Mouse (Mus musculus): ENCODE results near the gene Vcp. TPM values are rescaled to one million over a fixed set of nuclear protein-coding genes. Genes with fewer than 3 reads are reported as not detected.

Gene Vcp
- polyA plus RNA-seq, 1 experiment from 2014 or later, result 654 TPM

DNA sequence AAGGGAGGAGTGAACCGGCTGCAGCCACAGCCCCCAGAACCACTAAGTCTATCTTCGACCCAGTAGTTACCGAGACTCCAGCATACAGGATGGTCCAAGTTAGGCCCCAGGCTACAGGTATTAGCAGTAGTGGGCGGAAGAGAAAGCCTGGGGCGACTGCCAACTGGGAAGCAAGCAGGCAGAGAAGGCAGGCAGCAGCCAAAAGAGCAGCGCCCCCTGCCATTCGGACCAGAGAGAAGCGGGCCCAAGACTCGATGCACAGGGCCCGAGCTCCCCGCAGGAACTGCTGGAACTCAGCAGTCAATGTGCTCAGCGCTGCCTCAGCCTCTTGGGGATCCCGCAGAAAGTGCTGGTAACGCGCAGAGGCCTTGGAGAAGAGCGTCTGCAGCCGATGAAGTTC is 21.0 kb upstream of the Vcp start:
- Histone ChIP-seq H3K4me1 (ENCODE audit: control insufficient read depth, insufficient read depth, low read length) (peaks cover 5% of the 10 kb centered on the region; the same call in 1 of the 2 replicates), H3K4me2 (ENCODE audit: low read depth, severe bottlenecking) (no peak overlapping the region), H3K9ac (ENCODE audit: low read length) (no peak overlapping the region), H3K9me3 (ENCODE audit: control insufficient read depth, low read length) (no peaks in the 10 kb centered on the region), H3K27me3 (ENCODE audit: control insufficient read depth, insufficient read depth, low read length) (no peaks in the 10 kb centered on the region), H3K27ac (replicated peaks; ENCODE audit: low read depth, low read length) (no peak overlapping the region), H3K36me3 (ENCODE audit: control insufficient read depth, insufficient read depth, low read length) (peaks cover 19% of the 10 kb centered on the region), H3K4me3 (ENCODE audit: low read depth, low read length) (no peak overlapping the region)
- 77% methylated on average over 17 of the region's 17 CpGs for WGBS
- DNase-seq (ENCODE audit: low spot score) (no peak), ATAC-seq (ENCODE audit: insufficient number of reproducible peaks, low FRiP score, low TSS enrichment, low read depth) (no peak)

DNA sequence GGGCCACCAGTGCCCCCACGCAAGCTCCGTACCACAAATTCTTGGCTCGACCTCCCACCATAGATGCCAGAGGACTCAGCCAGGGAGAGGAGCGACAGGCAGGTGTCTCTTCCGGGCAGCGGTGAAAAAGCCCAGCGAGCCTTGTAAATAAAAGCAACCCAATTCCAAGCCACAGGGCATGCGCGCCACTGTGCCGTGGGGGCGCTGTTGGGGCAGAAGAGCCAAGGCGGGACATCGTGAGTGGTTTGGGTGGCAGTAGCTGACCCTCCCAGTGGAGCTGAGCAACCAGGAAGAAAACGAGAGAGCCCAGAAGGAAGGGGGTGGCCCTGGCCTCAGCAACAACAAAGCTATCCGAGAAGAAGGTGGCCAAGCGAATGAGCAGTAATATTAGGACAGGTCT is 20.6 kb upstream of the Vcp start:
- Histone ChIP-seq H3K27me3 (ENCODE audit: control insufficient read depth, insufficient read depth, low read length) (no peaks in the 10 kb centered on the region), H3K4me3 (ENCODE audit: low read depth, low read length) (no peak overlapping the region), H3K4me1 (ENCODE audit: control insufficient read depth, insufficient read depth, low read length) (peaks cover 5% of the 10 kb centered on the region; the same call in 1 of the 2 replicates), H3K9ac (ENCODE audit: low read length) (no peak overlapping the region), H3K27ac (replicated peaks; ENCODE audit: low read depth, low read length) (no peak overlapping the region), H3K4me2 (ENCODE audit: low read depth, severe bottlenecking) (no peak overlapping the region), H3K36me3 (ENCODE audit: control insufficient read depth, insufficient read depth, low read length) (peaks cover 19% of the 10 kb centered on the region), H3K9me3 (ENCODE audit: control insufficient read depth, low read length) (no peaks in the 10 kb centered on the region)
- DNase-seq (ENCODE audit: low spot score) (no peak), ATAC-seq (ENCODE audit: insufficient number of reproducible peaks, low FRiP score, low TSS enrichment, low read depth) (no peak)
- WGBS, result 91% methylated on average over 16 of the region's 16 CpGs

DNA sequence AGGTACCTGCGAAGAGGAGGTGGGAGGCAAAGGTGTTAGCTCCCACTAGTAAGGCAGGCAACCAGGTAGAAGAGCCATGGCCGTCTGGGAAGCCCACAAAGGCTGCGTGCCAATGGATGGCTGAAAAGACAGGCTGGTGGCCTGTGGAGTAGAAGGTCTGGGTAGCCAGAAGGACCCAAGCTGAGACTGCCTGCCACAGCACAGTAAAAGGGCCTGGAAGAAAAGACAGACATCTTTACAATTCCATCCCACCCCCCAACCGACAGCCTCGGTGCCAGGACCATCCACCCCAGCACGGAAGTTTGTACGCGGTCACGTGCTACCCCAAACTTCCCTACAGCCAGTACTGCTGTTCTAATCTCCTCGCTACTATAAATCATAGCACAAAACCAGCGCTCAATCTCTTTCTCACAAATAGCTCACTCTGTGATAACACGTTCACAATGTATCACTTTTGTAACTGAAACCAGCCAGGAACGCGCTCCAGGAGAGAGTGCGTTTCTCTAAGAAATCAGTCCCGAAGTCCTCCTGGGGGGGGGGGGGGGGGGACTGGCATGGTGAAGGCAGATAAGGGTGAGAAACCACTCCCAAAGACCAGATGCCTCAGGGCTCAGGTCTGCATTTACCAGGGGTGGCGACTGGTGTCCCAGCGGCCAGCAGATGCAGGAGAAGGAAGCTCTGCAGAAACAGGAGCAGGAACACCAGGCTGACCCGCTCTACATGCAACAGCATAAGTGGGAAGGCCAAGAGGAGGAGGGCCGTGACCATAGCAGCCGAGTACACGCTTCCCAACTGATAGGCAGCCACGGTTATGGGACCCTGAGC is 19.5 kb upstream of the Vcp start:
- H3K9ac ChIP-seq (ENCODE audit: low read length), result no peak overlapping the region
- no peak overlapping the region for H3K4me2 ChIP-seq (ENCODE audit: low read depth, severe bottlenecking)
- H3K36me3 ChIP-seq (ENCODE audit: control insufficient read depth, insufficient read depth, low read length), result peaks cover 19% of the 10 kb centered on the region
- DNase-seq (ENCODE audit: low spot score) (no peak), ATAC-seq (ENCODE audit: insufficient number of reproducible peaks, low FRiP score, low TSS enrichment, low read depth) (no peak)
- H3K9me3 ChIP-seq (ENCODE audit: control insufficient read depth, low read length), result no peaks in the 10 kb centered on the region
- 95% methylated on average over 23 of the region's 23 CpGs for WGBS
- H3K27me3 ChIP-seq (ENCODE audit: control insufficient read depth, insufficient read depth, low read length), result no peaks in the 10 kb centered on the region
- H3K27ac ChIP-seq (replicated peaks; ENCODE audit: low read depth, low read length), result no peak overlapping the region
- peaks cover 3% of the 10 kb centered on the region; the same call in 1 of the 2 replicates for H3K4me1 ChIP-seq (ENCODE audit: control insufficient read depth, insufficient read depth, low read length)
- H3K4me3 ChIP-seq (ENCODE audit: low read depth, low read length), result no peak overlapping the region

DNA sequence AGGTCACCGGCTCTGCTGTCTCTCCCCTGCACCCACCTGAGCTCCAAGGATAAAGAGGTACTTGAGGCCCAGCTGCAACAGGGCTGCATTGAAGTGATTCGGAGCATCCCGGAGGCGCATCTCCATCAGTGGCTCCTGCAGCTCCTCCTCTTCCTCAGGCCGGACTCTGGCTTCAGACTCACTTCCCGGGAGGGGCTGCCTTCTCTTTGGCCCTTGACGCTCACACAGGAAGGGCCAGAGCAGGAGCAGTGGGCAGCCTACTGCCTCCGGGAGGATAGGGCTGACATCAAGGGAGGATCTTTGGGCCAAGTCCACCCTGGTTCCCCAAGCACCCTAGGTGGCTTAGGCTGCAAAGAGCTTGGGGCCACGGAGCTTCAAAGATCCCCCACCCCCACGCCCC is 18.9 kb upstream of the Vcp start:
- H3K4me2 ChIP-seq (ENCODE audit: low read depth, severe bottlenecking), result no peak overlapping the region
- H3K4me1 ChIP-seq (ENCODE audit: control insufficient read depth, insufficient read depth, low read length), result no peaks in the 10 kb centered on the region
- H3K36me3 ChIP-seq (ENCODE audit: control insufficient read depth, insufficient read depth, low read length), result peaks cover 19% of the 10 kb centered on the region
- ATAC-seq (ENCODE audit: insufficient number of reproducible peaks, low FRiP score, low TSS enrichment, low read depth), result no peak
- H3K27ac ChIP-seq (replicated peaks; ENCODE audit: low read depth, low read length), result no peak overlapping the region
- WGBS, result 90% methylated on average over 10 of the region's 10 CpGs
- no peaks in the 10 kb centered on the region for H3K9me3 ChIP-seq (ENCODE audit: control insufficient read depth, low read length)
- no peaks in the 10 kb centered on the region for H3K27me3 ChIP-seq (ENCODE audit: control insufficient read depth, insufficient read depth, low read length)
- DNase-seq (ENCODE audit: low spot score), result no peak
- no peak overlapping the region for H3K9ac ChIP-seq (ENCODE audit: low read length)
- H3K4me3 ChIP-seq (ENCODE audit: low read depth, low read length), result no peak overlapping the region

DNA sequence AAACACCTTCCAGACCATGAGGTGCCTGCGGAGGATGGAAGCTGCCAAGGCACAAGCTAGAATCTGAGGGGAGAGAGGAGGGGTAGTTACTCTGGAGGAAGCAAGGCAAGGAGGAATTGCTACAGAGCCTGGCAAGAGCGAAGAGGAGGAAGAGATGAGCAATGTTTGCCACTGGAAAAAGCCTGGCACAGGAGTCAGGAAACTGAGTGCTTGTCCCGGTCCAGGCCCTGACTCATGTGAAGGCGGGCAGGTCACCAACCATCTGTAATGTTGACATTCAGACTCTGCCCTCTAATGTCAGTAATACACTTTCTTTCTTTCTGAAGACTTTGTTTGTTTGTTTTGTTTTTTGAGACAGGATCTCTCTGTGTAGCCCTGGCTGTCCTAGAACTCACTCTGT is 17.8 kb upstream of the Vcp start:
- Histone ChIP-seq H3K27ac (replicated peaks; ENCODE audit: low read depth, low read length) (no peak overlapping the region), H3K27me3 (ENCODE audit: control insufficient read depth, insufficient read depth, low read length) (no peaks in the 10 kb centered on the region), H3K4me3 (ENCODE audit: low read depth, low read length) (no peak overlapping the region), H3K4me2 (ENCODE audit: low read depth, severe bottlenecking) (no peak overlapping the region), H3K4me1 (ENCODE audit: control insufficient read depth, insufficient read depth, low read length) (no peaks in the 10 kb centered on the region), H3K36me3 (ENCODE audit: control insufficient read depth, insufficient read depth, low read length) (peaks cover 19% of the 10 kb centered on the region), H3K9me3 (ENCODE audit: control insufficient read depth, low read length) (no peaks in the 10 kb centered on the region), H3K9ac (ENCODE audit: low read length) (no peak overlapping the region)
- DNase-seq (ENCODE audit: low spot score) (no peak), ATAC-seq (ENCODE audit: insufficient number of reproducible peaks, low FRiP score, low TSS enrichment, low read depth) (no peak)
- WGBS, result 96% methylated on average over 4 of the region's 4 CpGs

- DNase-seq (ENCODE audit: low spot score), result no peak
- 96% methylated on average over 1 of the region's 1 CpGs for WGBS
Observed at GRCm38 (mm10) chr4:43012091-43012490, 11.8 kb upstream of the Vcp start.

GRCm38 (mm10) chr4:43010161-43011038 is 10.1 kb upstream of the Vcp start, which contains the start of gene Fancg:
Gene Fancg, minus strand, starts transcription at chr4:43010506.
- Histone ChIP-seq H3K27ac (replicated peaks; ENCODE audit: low read depth, low read length) (peak within 1 kb of the TSS; percentile 14; the same call in 1 of the 2 replicates), H3K36me3 (ENCODE audit: control insufficient read depth, insufficient read depth, low read length) (no peaks in the 10 kb centered on the region; the same call in 1 of the 2 replicates), H3K4me3 (ENCODE audit: low read depth, low read length) (peak within 1 kb of the TSS; percentile 67), H3K4me1 (ENCODE audit: control insufficient read depth, insufficient read depth, low read length) (no peaks in the 10 kb centered on the region; the same call in 1 of the 2 replicates), H3K9ac (ENCODE audit: low read length) (peak within 1 kb of the TSS; percentile 63), H3K4me2 (ENCODE audit: low read depth, severe bottlenecking) (peak within 1 kb of the TSS; percentile 72), H3K27me3 (ENCODE audit: control insufficient read depth, insufficient read depth, low read length) (no peaks in the 10 kb centered on the region), H3K9me3 (ENCODE audit: control insufficient read depth, low read length) (no peaks in the 10 kb centered on the region)
- WGBS, result 2% methylated on average over 37 of the region's 37 CpGs
- ATAC-seq (ENCODE audit: insufficient number of reproducible peaks, low FRiP score, low TSS enrichment, low read depth) (peak; percentile 87), DNase-seq (ENCODE audit: low spot score) (peak; percentile 89)

More at GRCm38 (mm10) chr4:43012091-43012490, 11.8 kb upstream of the Vcp start:
- Histone ChIP-seq H3K4me2 (ENCODE audit: low read depth, severe bottlenecking) (no peak overlapping the region), H3K4me1 (ENCODE audit: control insufficient read depth, insufficient read depth, low read length) (no peaks in the 10 kb centered on the region; the same call in 1 of the 2 replicates), H3K36me3 (ENCODE audit: control insufficient read depth, insufficient read depth, low read length) (no peaks in the 10 kb centered on the region; the same call in 1 of the 2 replicates), H3K9me3 (ENCODE audit: control insufficient read depth, low read length) (no peaks in the 10 kb centered on the region), H3K27me3 (ENCODE audit: control insufficient read depth, insufficient read depth, low read length) (no peaks in the 10 kb centered on the region), H3K27ac (replicated peaks; ENCODE audit: low read depth, low read length) (no peak overlapping the region), H3K9ac (ENCODE audit: low read length) (no peak overlapping the region), H3K4me3 (ENCODE audit: low read depth, low read length) (no peak overlapping the region)
- no peak for ATAC-seq (ENCODE audit: insufficient number of reproducible peaks, low FRiP score, low TSS enrichment, low read depth)

DNA sequence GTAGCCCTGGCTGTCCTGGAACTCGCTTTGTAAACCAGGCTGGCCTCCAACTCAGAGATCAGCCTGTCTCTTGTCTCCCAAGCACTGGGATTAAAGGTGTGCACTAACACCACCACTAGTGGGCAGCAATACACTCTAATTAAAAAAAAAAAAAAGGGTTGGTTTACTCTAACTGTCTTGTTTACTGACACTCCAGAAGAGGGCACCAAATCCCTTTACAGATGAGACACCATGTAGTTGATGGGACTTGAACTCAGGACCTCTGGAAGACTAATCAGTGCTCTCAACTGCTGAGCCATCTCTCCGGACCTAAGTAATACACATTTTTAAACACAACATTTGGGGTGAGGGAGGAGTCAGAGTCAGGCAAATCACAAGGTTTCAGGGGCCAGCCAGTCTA is 5.5 kb upstream of the Vcp start:
- no peak overlapping the region for H3K27ac ChIP-seq (replicated peaks; ENCODE audit: low read depth, low read length)
- H3K9me3 ChIP-seq (ENCODE audit: control insufficient read depth, low read length), result no peaks in the 10 kb centered on the region
- ATAC-seq (ENCODE audit: insufficient number of reproducible peaks, low FRiP score, low TSS enrichment, low read depth) (no peak), DNase-seq (ENCODE audit: low spot score) (no peak)
- no peaks in the 10 kb centered on the region for H3K27me3 ChIP-seq (ENCODE audit: control insufficient read depth, insufficient read depth, low read length)
- H3K36me3 ChIP-seq (ENCODE audit: control insufficient read depth, insufficient read depth, low read length), result no peaks in the 10 kb centered on the region; the same call in 1 of the 2 replicates
- 68% methylated on average over 2 of the region's 2 CpGs for WGBS
- H3K9ac ChIP-seq (ENCODE audit: low read length), result no peak overlapping the region
- no peak overlapping the region for H3K4me2 ChIP-seq (ENCODE audit: low read depth, severe bottlenecking)
- no peaks in the 10 kb centered on the region; the same call in 1 of the 2 replicates for H3K4me1 ChIP-seq (ENCODE audit: control insufficient read depth, insufficient read depth, low read length)
- H3K4me3 ChIP-seq (ENCODE audit: low read depth, low read length), result no peak overlapping the region
